ENCODE assay signal across 10 mouse cellular contexts in the genomic region with DNA sequence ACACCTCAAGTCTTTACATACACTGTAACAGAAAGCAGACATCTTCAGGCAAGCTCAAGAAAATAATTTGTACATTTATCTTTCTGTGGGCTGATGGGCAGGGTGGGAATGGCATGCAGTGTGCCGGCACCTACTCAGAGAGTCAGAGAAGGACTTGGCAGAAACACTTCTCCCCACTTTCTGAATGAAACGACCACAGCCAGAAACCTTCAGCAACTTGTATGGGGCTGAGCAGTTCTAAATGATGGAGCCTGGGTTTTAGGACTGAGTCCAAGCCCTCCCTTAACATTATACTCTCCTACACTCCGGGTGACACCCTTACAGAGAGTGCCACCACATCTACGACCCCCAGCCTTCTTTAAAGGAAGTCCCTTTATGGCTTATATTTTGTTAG. TPM values are rescaled to one million over a fixed set of nuclear protein-coding genes. Genes with fewer than 3 reads are reported as not detected.
DNase-seq lines count a peak whose midpoint lies in the region; ATAC-seq and TF ChIP-seq lines count a peak whose summit lies in the region.
"Had no signal": no experiment of that assay in that cellular context is flagged by ENCODE, and none has a peak within 500 bp of the region (broad histone marks: within the 10 kb centered on the region; RNA-seq: fewer than 3 reads in every experiment).

No protein-coding gene starts in this region.

- no peak overlapping the region; the same call in 1 of the 2 replicates for H3K9ac ChIP-seq in embryonic facial prominence, embryonic 13.5 days
- H3K9ac ChIP-seq in kidney, postnatal 0 days (ENCODE audit: low read depth, low read length) = no peak overlapping the region
- no peak overlapping the region for H3K9ac ChIP-seq in forebrain, postnatal 0 days

- 0 out of 2 replicates have a peak overlapping the region, but pooled peaks have one; percentile 2 for H3K4me3 ChIP-seq in embryonic facial prominence, embryonic 13.5 days
- no peak overlapping the region for H3K4me3 ChIP-seq in embryonic facial prominence, embryonic 10.5 days
- H3K4me3 ChIP-seq in kidney, postnatal 0 days (replicated peaks; ENCODE audit: low read depth, low read length) = no peak overlapping the region
- H3K4me3 ChIP-seq in forebrain, postnatal 0 days (ENCODE audit: low read depth, low read length) = no peak overlapping the region

- H3K4me1 ChIP-seq in embryonic facial prominence, embryonic 13.5 days = peaks cover 6% of the 10 kb centered on the region; the same call in 1 of the 2 replicates
- H3K4me1 ChIP-seq in embryonic facial prominence, embryonic 10.5 days = peaks cover 3% of the 10 kb centered on the region; the same call in 1 of the 2 replicates
- H3K4me1 ChIP-seq in kidney, postnatal 0 days (replicated peaks; ENCODE audit: insufficient read depth, low read length) = peaks cover 20% of the 10 kb centered on the region
- no peaks in the 10 kb centered on the region for H3K4me1 ChIP-seq in forebrain, postnatal 0 days (ENCODE audit: insufficient read depth)

- no peak for ATAC-seq in embryonic facial prominence, embryonic 13.5 days (ENCODE audit: insufficient number of reproducible peaks, insufficient read depth, low FRiP score, low TSS enrichment, low read depth)
- ATAC-seq in kidney, postnatal 0 days (replicated peaks; ENCODE audit: low FRiP score, low read depth) = no peak
- peak; percentile 38 for ATAC-seq in forebrain, postnatal 0 days
- ATAC-seq in megakaryocyte-erythroid progenitor cell, adult 5-6 weeks (replicated peaks; ENCODE audit: low FRiP score, low TSS enrichment, poor library complexity, severe bottlenecking) = peak; percentile 42

- no peak for DNase-seq in embryonic facial prominence, embryonic 10.5 days (ENCODE audit: low spot score)
- DNase-seq in kidney, postnatal 0 days (ENCODE audit: low spot score) = no peak
- no peak for DNase-seq in kidney, postnatal 14 days
- peak; percentile 14 for DNase-seq in forebrain, postnatal 0 days
- DNase-seq in embryo, embryonic 11 days = no peak
- DNase-seq in cerebellum, adult 9-10 months = no peak
- DNase-seq: cerebellum, adult 11-12 months; thymus, postnatal 36 days had no signal

- no peaks in the 10 kb centered on the region for H3K9me3 ChIP-seq in embryonic facial prominence, embryonic 13.5 days
- no peaks in the 10 kb centered on the region for H3K9me3 ChIP-seq in embryonic facial prominence, embryonic 10.5 days
- H3K9me3 ChIP-seq in kidney, postnatal 0 days (replicated peaks; ENCODE audit: low read length) = no peaks in the 10 kb centered on the region
- H3K9me3 ChIP-seq in forebrain, postnatal 0 days (ENCODE audit: low read length) = no peaks in the 10 kb centered on the region

- H3K4me2 ChIP-seq in embryonic facial prominence, embryonic 13.5 days = no peak overlapping the region
- H3K4me2 ChIP-seq in kidney, postnatal 0 days (ENCODE audit: low read length) = peak overlapping the region; percentile 23; the same call in 1 of the 2 replicates
- H3K4me2 ChIP-seq in forebrain, postnatal 0 days (ENCODE audit: low read depth) = no peak overlapping the region

- 73% methylated on average over 4 of the region's 4 CpGs for WGBS in embryonic facial prominence, embryonic 13.5 days
- 84% methylated on average over 4 of the region's 4 CpGs for WGBS in embryonic facial prominence, embryonic 10.5 days
- 26% methylated on average over 4 of the region's 4 CpGs for WGBS in kidney, postnatal 0 days
- 31% methylated on average over 4 of the region's 4 CpGs for WGBS in forebrain, postnatal 0 days

- no peaks in the 10 kb centered on the region for H3K27me3 ChIP-seq in embryonic facial prominence, embryonic 13.5 days
- H3K27me3 ChIP-seq in embryonic facial prominence, embryonic 10.5 days (replicated peaks; ENCODE audit: low read depth, poor library complexity, severe bottlenecking) = no peaks in the 10 kb centered on the region
- no peaks in the 10 kb centered on the region for H3K27me3 ChIP-seq in kidney, postnatal 0 days (ENCODE audit: insufficient read depth, low read length)
- no peaks in the 10 kb centered on the region for H3K27me3 ChIP-seq in forebrain, postnatal 0 days (ENCODE audit: insufficient read depth, low read length)

- no peak for TF ChIP-seq CTCF in kidney, postnatal 0 days (IDR thresholded peaks at IDR 0.05; ENCODE audit: low read depth)
- TF ChIP-seq CTCF in forebrain, postnatal 0 days (IDR thresholded peaks at IDR 0.05; ENCODE audit: low read depth) = no peak

- H3K27ac ChIP-seq in embryonic facial prominence, embryonic 13.5 days = no peak overlapping the region
- no peak overlapping the region for H3K27ac ChIP-seq in embryonic facial prominence, embryonic 10.5 days (replicated peaks)
- H3K27ac ChIP-seq in kidney, postnatal 0 days = no peak overlapping the region
- no peak overlapping the region for H3K27ac ChIP-seq in forebrain, postnatal 0 days (ENCODE audit: low read depth, low read length)

- no peaks in the 10 kb centered on the region for H3K36me3 ChIP-seq in embryonic facial prominence, embryonic 13.5 days
- H3K36me3 ChIP-seq in embryonic facial prominence, embryonic 10.5 days (replicated peaks) = no peaks in the 10 kb centered on the region
- H3K36me3 ChIP-seq in kidney, postnatal 0 days (ENCODE audit: insufficient read depth, low read length) = no peaks in the 10 kb centered on the region
- no peaks in the 10 kb centered on the region for H3K36me3 ChIP-seq in forebrain, postnatal 0 days (ENCODE audit: insufficient read depth)

RNA-seq across cellular contexts. Expression of a gene that starts 1.1 kb away (rescaled TPM):
- polyA plus RNA-seq in embryonic facial prominence, embryonic 13.5 days (2015; fragmentation: Nextera tagmentation; extraction: Ambion mirVana) = 3.2 and 3.8 TPM in 2 replicates
- polyA plus RNA-seq in embryonic facial prominence, embryonic 10.5 days (2016; fragmentation: Nextera tagmentation; extraction: Ambion mirVana) = 2.4 and 2.9 TPM in 2 replicates
- polyA plus RNA-seq in kidney, postnatal 0 days (2015; fragmentation: Nextera tagmentation; extraction: Ambion mirVana) = 1.5 and 1.9 TPM in 2 replicates
- 0.46 and 0.52 TPM in 2 replicates for total RNA-seq in forebrain, postnatal 0 days (2014; rRNA removed)
- 0.68 and 0.74 TPM in 2 replicates for polyA plus RNA-seq in forebrain, postnatal 0 days (2015; fragmentation: Nextera tagmentation; extraction: Ambion mirVana)
- 0.52 TPM in 1 of 2 replicates, not detected in the other for total RNA-seq in megakaryocyte-erythroid progenitor cell, adult 5-6 weeks (2014; fragmentation: Nextera tagmentation)
- 0.94 and 2.7 TPM in 2 replicates for total RNA-seq in megakaryocyte-erythroid progenitor cell, adult 5-6 weeks (2017)

RNA-seq across cellular contexts. Expression of a gene that starts 48.4 kb away (rescaled TPM):
- 0.45 and 0.69 TPM in 2 replicates for polyA plus RNA-seq in embryonic facial prominence, embryonic 13.5 days (2015; fragmentation: Nextera tagmentation; extraction: Ambion mirVana)
- 0.22 TPM in 1 of 2 replicates, not detected in the other for polyA plus RNA-seq in embryonic facial prominence, embryonic 10.5 days (2016; fragmentation: Nextera tagmentation; extraction: Ambion mirVana)
- 0.08 and 0.11 TPM in 2 replicates for polyA plus RNA-seq in kidney, postnatal 0 days (2015; fragmentation: Nextera tagmentation; extraction: Ambion mirVana)
- not detected in 2 replicates for total RNA-seq in forebrain, postnatal 0 days (2014; rRNA removed)
- not detected in 2 replicates for polyA plus RNA-seq in forebrain, postnatal 0 days (2015; fragmentation: Nextera tagmentation; extraction: Ambion mirVana)
- 0.96 and 1.0 TPM in 2 replicates for total RNA-seq in megakaryocyte-erythroid progenitor cell, adult 5-6 weeks (2014; fragmentation: Nextera tagmentation)
- 0.70 and 1.6 TPM in 2 replicates for total RNA-seq in megakaryocyte-erythroid progenitor cell, adult 5-6 weeks (2017)

Comparison
In these comparisons a context has a peak if more than half of its experiments do, and no peak if none do; other contexts are left out.
1. ATAC-seq: peak in forebrain, postnatal 0 days (single experiment) and megakaryocyte-erythroid progenitor cell, adult 5-6 weeks (single experiment); none in embryonic facial prominence, embryonic 13.5 days (single experiment) and kidney, postnatal 0 days (single experiment).